Mouse (Mus musculus): ENCODE measurements at regions not wholly inside any gene's neighbourhood (a gene's known extent, or its start where the extent isn't known, plus 50 kb on each side); places are given as distances from the start of the nearest gene placed in this dataset.

GRCm38 (mm10) chr10:37449894-37450293 is 311.2 kb upstream of the Marcks start:
- no peak for DNase-seq (ENCODE audit: low spot score in 2 of 2)

DNA sequence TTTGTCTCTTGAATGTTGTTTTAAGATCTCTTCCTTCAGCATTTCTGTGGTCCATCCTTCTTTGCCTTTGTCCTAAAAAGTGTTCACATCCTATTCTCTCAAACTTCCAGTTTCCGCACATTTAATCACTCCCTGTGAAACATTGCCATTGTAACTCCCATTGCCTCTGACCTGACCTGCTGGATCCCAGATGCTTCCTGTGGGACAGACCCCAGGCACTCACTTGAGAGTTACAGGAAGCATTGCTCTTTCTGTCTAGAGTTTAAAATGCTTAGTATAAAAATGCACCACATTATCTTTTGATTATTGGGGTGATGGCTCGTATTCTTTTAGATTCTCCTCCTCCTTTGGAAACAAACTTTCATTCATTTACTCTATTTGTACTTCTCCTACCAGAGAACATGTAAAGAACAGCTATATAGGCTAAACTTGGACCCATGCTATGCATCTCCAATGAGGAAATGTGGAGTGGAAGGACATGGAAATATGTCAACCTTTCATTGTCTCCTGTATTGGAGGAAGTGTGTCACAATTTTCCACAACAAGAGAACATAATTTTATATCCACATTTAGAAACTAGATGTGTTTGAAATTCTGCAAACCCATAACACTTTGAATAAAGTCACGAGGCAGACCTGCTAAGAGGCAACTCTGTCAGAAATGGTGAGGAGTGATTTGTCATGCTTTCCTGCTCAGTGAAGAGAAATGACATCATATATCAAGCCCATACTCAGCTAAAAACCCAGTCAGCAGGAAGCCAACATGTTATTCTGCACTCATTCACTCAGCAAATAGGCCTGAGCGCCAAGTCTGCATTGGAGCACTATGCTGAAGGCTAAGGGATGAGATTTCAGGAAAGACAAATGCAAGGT is 308.8 kb upstream of the Marcks start:
- DNase-seq (ENCODE audit: low spot score in 2 of 2), result no peak

- no peak for DNase-seq (ENCODE audit: low spot score in 2 of 2)
These were observed 301.3 kb upstream of the Marcks start for GRCm38 (mm10) chr10:37439863-37440613.

GRCm38 (mm10) chr10:37438312-37438711 is 299.6 kb upstream of the Marcks start:
- DNase-seq (ENCODE audit: low spot score in 2 of 2), result no peak

DNA sequence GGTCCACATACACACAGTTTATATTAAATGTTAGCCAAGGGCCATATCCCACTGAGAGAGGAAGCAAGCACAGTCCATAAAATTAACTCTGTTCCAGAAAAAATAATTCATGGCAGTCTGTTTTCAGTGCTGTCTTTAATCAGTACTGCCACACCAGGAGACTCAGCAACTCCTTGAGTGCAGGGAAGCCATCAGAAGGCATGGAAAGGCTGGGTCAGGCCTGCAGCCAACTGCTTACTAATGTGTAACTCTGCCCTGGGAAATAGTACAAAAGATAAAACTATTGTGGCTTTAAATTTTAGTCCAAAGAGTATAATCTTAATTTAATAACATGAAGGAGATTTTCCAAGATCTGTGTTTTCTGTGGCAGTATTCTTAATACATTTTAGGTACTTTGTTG is 298.1 kb upstream of the Marcks start:
- DNase-seq (ENCODE audit: low spot score in 2 of 2), result no peak

DNA sequence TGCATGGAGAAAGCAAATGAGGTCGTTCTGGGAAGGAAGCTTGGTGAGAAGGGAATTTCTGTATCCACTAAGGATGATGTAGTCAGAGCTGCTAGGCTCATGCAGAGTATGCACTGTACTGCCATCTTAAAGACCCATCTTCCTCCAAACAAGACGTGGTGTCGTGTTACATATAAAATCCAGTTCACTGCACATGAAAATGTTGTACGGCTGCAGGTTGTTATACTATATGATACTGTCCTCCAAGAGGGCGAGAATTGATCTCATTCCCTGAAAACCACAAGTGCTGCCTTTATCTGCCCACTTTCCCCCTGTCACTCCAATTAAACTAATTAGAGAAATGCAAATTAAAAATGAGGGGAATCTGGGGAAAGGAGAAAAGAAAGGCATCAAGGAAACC is 295.5 kb upstream of the Marcks start:
- no peak for DNase-seq (ENCODE audit: low spot score in 2 of 2)

DNA sequence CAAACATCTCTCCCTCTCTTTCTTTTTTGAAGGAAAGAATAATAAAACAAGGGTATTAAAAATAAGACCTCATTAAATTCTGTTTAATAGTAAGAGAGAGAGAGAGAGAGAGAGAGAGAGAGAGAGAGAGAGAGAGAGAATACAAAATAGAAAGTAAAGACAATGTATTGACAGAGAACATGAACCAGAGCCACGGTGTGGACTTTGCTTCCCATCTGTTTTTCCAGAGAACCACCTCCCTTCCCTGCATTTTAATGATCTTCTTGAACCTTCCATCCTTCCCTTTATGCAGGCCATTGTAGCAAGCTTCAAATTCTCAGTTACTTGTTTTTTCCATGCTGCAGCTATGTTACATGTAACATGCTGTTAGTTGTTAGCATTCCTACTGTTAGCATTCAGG is 284.3 kb upstream of the Marcks start:
- no peak for DNase-seq (ENCODE audit: low spot score in 2 of 2)

GRCm38 (mm10) chr10:37422612-37423011 is 283.9 kb upstream of the Marcks start:
- no peak for DNase-seq (ENCODE audit: low spot score in 2 of 2)

- DNase-seq (ENCODE audit: low spot score in 2 of 2), result no peak
These were observed 277.6 kb upstream of the Marcks start for GRCm38 (mm10) chr10:37416321-37416720.

DNA sequence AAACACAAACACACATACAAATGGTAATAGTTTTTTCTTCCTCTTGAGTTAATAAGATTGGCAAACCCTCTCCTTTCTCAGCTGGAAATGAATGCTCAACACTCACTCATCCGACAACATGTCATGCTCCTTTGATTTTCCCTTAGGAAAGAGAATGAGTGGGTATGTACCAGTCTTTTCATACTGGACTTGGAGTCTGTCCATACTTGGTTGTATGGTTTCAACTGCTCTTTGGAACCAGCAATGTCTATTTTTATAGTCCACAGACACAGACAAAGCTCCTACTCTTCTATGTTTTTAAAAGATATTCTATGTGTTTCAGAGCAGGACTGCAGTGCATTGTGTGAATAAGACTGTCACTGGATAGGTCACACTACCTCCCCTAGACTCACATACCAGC is 273.7 kb upstream of the Marcks start:
- no peak for DNase-seq (ENCODE audit: low spot score in 2 of 2)

GRCm38 (mm10) chr10:37409749-37410148 is 271.0 kb upstream of the Marcks start:
- DNase-seq (ENCODE audit: low spot score in 2 of 2), result no peak

GRCm38 (mm10) chr10:37407487-37407886 is 268.8 kb upstream of the Marcks start:
- DNase-seq (ENCODE audit: low spot score in 2 of 2), result no peak

DNA sequence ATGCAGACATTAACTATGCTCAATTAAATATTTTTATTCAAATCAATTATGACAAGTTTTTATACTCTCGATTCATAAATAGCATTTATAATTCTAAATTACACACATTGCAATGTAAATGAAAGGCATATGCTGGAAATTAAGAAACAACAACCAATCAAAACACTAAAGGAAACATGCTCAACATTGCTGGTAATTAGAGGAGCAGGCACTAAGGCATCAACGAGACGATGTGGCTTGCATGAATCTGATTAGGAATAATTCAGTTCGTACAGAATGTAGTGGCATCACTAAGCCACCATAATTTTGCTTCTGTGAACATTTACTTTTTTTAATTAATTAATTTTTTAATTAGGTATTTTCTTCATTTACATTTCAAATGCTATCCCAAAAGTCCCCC is 266.2 kb upstream of the Marcks start:
- DNase-seq (ENCODE audit: low spot score in 2 of 2), result no peak

DNA sequence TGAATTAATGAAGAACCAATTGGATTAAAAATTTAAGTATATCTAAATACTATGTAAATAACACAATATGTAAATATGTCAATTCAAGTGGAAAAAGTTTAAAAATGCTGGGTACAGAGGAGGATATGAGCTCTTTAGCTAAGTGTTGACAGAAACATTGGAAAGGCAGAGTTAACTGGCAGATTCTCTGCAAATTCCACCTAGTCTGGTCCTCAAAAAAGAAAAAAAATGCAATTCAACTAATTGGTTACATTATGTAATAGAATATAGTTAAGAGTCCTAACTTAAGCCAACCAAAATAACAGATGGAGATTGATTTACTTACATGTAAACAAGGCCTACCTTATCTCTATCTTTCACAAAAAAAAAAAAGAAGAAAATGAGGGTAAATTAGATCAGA is 265.7 kb upstream of the Marcks start:
- DNase-seq (ENCODE audit: low spot score in 2 of 2), result no peak

DNA sequence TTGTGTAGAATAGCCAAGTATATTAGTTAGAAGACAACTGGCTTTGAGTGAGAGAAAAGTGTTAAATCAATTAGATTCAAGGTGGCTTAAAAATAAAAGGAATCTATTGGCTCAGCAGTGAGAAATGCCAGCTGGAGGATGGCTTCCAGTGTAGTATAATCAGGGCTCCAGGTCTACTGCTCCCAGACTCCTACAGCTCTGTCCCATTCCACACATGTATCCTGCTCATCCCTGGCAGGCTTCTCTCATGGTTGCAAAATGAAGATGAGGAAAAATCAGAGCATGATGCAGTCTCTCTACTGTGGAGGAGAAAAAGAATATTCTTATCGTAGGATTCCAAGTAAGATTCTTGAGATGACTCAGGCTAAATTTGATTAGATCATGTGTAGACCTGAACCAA is 263.7 kb upstream of the Marcks start:
- no peak for DNase-seq (ENCODE audit: low spot score in 2 of 2)

DNA sequence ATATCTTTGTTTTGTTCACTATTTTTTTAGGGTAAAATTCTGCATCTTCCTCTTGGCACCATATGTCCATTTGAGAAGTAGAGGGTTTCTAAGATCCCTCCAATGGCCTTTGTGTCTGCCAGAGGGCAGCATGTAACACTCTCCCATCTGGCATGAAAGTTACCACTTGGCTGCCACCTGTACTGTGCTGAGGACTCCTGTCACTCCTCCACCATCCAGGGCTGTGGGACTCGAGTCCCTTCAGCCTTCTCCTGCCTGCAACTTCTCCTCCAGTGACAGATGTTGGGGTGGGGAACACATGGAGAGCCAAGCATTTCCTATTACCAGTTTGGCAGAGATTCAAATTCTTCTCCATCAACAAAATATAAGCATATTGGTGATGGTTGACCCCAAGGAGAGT is 262.3 kb upstream of the Marcks start:
- DNase-seq (ENCODE audit: low spot score in 2 of 2), result no peak

DNA sequence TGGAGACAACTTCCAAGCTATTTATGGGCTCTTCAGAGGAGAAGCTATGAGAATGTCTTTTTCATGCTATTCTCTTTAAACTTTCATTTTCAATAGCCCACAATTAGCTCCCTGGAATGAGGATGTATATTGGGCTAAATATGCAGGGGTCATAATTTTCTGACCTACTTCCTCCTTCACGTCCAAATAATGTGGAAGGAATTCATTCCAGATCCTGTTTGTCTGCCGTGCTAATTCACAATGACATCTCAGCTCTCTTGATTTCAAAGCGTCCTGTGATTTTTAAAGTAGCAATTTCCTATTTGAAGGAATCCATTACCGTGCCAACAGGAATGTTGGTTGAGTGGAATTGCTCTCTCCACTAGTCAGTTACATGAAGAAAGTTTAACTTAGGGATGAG is 261.7 kb upstream of the Marcks start:
- no peak for DNase-seq (ENCODE audit: low spot score in 2 of 2)

DNA sequence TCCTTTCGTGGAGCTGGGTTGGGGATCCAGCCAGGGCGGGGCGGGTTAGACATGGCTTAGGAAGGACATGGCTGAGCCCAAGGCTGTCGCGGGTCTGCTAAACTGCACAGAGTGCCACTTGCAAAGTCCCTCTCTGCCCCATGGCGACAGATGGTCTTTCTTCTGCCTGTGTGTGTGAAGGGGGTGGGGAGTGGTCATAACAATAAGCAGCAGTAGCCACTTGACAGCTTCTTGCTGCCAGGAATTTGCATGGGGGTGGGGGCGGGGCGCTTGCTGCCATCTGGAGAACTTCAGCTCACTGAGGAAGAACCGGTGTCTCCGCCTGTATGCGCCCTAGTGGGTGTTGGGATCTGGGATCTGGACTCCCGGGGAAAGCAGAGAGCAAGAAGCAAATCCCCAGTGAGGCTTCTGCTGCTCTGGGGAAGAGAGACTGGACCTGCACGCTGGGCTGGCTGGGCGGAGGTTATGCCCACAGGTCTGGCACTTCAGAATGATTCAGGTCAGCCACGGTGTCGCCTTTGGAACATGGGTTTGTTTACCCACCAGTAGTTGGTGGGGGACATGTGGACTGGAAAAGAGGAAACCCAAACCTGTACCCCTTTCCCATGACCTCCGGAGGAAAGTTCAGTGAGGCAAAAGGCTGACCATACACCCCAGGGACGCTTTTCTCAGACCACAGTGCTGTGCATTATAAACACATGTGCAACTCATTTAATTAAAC is 258.7 kb upstream of the Marcks start:
- peak in 1 of 2 experiments; percentile 36 for DNase-seq (ENCODE audit: low spot score in 2 of 2)

- DNase-seq (ENCODE audit: low spot score in 2 of 2), result no peak
These were observed 251.3 kb upstream of the Marcks start for GRCm38 (mm10) chr10:37390011-37390410.

DNA sequence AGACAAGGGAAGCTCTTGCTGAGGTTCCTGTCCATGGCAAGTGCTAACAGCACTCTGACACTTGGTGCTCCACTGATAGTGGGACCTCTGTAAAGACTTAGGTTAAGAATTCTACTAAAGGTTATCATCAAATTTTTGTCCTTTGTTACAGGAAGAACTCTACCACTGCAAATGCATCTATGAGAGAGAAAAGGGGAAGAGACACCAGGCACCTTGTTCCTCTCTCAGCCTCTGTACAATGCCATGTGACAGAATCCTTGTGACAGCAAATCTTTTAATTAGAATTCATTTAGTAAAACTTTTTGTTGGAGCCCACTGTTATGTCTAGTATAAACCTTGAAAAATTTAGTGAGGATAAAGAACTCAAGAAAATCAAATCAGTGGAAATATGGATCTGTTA is 247.5 kb upstream of the Marcks start:
- DNase-seq (ENCODE audit: low spot score in 2 of 2), result no peak

- DNase-seq (ENCODE audit: low spot score in 2 of 2), result no peak
These were observed 241.3 kb upstream of the Marcks start for GRCm38 (mm10) chr10:37380024-37380423.

- DNase-seq (ENCODE audit: low spot score in 2 of 2), result no peak
These were observed 239.4 kb upstream of the Marcks start for GRCm38 (mm10) chr10:37378002-37378702.

All from urinary bladder, postnatal 4 days (tissue).